Mouse (Mus musculus): Measurements from ENCODE around the gene Kel. TPM values are rescaled to one million over a fixed set of nuclear protein-coding genes. Genes with fewer than 3 reads are reported as not detected.

Kel gene
- not detected for total RNA-seq (2023)

DNA sequence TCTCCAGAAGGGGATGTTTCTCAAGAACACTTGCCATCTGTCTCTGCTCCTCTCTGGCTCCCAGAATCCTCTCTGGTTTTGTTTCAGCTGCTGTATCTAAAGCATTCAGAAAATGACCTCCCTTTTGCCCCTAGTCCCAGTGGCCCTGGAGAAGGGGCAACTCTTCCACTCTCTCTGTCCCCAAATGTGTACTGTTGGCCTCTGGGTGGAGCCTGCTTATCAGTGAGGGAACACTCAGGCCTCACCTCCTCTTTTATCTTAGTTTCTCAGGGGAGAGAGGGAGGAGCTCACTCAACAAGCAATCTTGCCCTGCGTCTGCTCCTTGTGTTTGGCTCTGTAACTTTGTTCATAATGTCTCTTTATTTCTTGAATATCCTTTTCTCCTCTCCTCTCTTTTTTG, at the start of gene Kel:
Kel (minus strand) TSS at position 217 of the 400 bp plus-strand sequence.

GRCm38 (mm10) chr6:41684131-41684530, 20.0 kb downstream of the Kel start, which contains the start of gene Llcfc1:
Llcfc1 (plus strand) TSS chr6:41684431.

GRCm38 (mm10) chr6:41680669-41681068, 23.5 kb downstream of the Kel start, which contains the start of gene Trpv5:
Trpv5 (minus strand) TSS chr6:41680769.

Other genes starting within 250 kb of the Kel start
- gene Prss1, start 245.4 kb downstream of the Kel start, total RNA-seq (2023) = not detected
- gene Prss2, start 182.6 kb downstream of the Kel start, total RNA-seq (2023) = not detected
- gene Ephb6, start 98.9 kb downstream of the Kel start, total RNA-seq (2023) = 1 to 10 TPM; 1.2 to 1.8 TPM
- not detected for gene Trpv6, start 67.9 kb downstream of the Kel start, total RNA-seq (2023)
- not detected for gene Trpv5, start 23.6 kb downstream of the Kel start, total RNA-seq (2023)
- not detected for gene Llcfc1, start 19.9 kb downstream of the Kel start, total RNA-seq (2023)
- not detected for gene Olfr459, start 70.8 kb upstream of the Kel start, total RNA-seq (2023)
- not detected for gene Pip, start 143.2 kb upstream of the Kel start, total RNA-seq (2023)
- not detected for gene Sval2, start 148.7 kb upstream of the Kel start, total RNA-seq (2023)
- gene Sval1, start 247.3 kb upstream of the Kel start, total RNA-seq (2023) = not detected

Data from B cell, adult 67 days (primary cell).